Mouse (Mus musculus) heart, embryonic 12.5 days (tissue): Measurements from ENCODE around the gene Slc13a3. TPM values are rescaled to one million over a fixed set of nuclear protein-coding genes. Genes with fewer than 3 reads are reported as not detected.

ENCODE experiments used
- ATAC-seq: fragments of 200-750 bp; cut with Nextera tagmentation; 2 replicates; pipeline ENCODE4 v1.8.0; 2017; ENCODE audit warnings: moderate TSS enrichment, moderate library complexity; ENCODE audit not compliant: insufficient number of reproducible peaks, low FRiP score
- H3K27ac ChIP-seq: fragments of 300-500 bp; sonication (generic); 2 replicates; pipeline ENCODE4 v1.5.1; 2016; ENCODE audit warnings: mild to moderate bottlenecking, moderate library complexity; ENCODE audit not compliant: poor library complexity, severe bottlenecking
- H3K27me3 ChIP-seq: fragments of 300-500 bp; sonication (generic); replicated peaks from 2 replicates; pipeline ENCODE4 v1.6.1; 2016; ENCODE audit warnings: mild to moderate bottlenecking, moderate library complexity
- H3K36me3 ChIP-seq: fragments of 300-500 bp; sonication (generic); 2 replicates; pipeline ENCODE4 v1.6.1; 2016; ENCODE audit warnings: mild to moderate bottlenecking, moderate library complexity
- H3K4me1 ChIP-seq: fragments of 300-500 bp; sonication (generic); replicated peaks from 2 replicates; pipeline ENCODE4 v1.6.1; 2016; ENCODE audit warnings: mild to moderate bottlenecking
- H3K4me2 ChIP-seq: fragments of 300-500 bp; sonication (generic); 2 replicates; pipeline ENCODE4 v1.6.1; 2016; ENCODE audit warnings: mild to moderate bottlenecking, moderate library complexity
- H3K4me3 ChIP-seq: fragments of 300-500 bp; sonication (generic); 2 replicates; pipeline ENCODE4 v1.5.1; 2016; ENCODE audit warnings: mild to moderate bottlenecking
- H3K9ac ChIP-seq: fragments of 300-500 bp; sonication (generic); 2 replicates; pipeline ENCODE4 v1.6.1; 2016; ENCODE audit warnings: mild to moderate bottlenecking, moderate library complexity
- H3K9me3 ChIP-seq: fragments of 300-500 bp; sonication (generic); replicated peaks from 2 replicates; pipeline ENCODE4 v1.6.1; 2016; ENCODE audit warnings: mild to moderate bottlenecking, moderate library complexity
- WGBS: fragments of 180-500 bp; shearing (Covaris S2); methylation state at CpG from one replicate; pipeline ENCODE4 v1.1.7; 2016; 5-methylcytosine and 5-hydroxymethylcytosine counted together
- polyA plus RNA-seq: library from polyadenylated mRNA; unstranded; fragments of >200 nt; fragmentation: Nextera tagmentation; extraction: Ambion mirVana; gene quantifications from 2 replicates; pipeline ENCODE4 v1.2.1, GENCODE M21; 2016

The Slc13a3 gene
- polyA plus RNA-seq, 1 experiment from 2014 or later = 0.19 TPM

DNA sequence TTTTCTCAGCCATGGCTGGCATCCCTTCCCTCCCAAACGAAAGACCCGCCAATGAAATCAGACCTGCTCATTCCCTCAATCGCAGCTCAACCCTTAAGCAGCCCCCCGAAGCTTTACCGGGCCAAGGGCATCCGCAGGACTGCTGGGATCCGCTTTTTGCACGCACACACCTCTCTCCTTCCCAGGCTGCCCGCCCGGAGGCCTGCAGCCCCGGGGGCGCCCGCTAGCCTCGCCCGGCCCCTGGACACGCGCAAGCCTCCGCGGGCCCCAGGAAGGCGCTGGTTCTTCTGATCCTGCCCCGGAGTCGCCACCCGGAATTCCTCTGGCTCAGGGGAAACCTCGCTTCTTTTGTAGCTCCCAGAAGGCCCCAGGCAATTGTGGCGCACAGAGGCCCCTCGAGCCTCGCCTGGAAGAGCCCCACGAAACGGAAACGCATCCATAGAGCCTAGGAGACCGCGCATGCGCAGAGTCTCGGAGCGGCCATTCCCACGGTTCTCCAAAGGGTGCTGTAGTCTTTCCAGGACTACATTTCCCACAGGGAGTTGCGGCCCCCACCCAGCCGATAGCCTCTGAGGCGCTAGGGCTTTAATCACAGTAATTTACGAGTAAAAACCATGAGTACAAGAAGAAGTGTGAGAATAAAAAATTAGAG, 85.1 kb downstream of the Slc13a3 start, which contains the start of gene Zfp334:
Zfp334 (minus strand) TSS at position 416 of the 652 bp plus-strand sequence.
- Histone ChIP-seq H3K4me3 (peak within 1 kb of the TSS; percentile 94), H3K36me3 (peaks cover 39% of the 10 kb centered on the region), H3K27me3 (0 out of 2 replicates have a peak, but pooled peaks cover 2% of the 10 kb centered on the region), H3K9me3 (0 out of 2 replicates have a peak, but pooled peaks cover under 1% of the 10 kb centered on the region), H3K27ac (peak within 1 kb of the TSS; percentile 86), H3K9ac (peak within 1 kb of the TSS; percentile 91), H3K4me1 (peaks cover 25% of the 10 kb centered on the region), H3K4me2 (peak within 1 kb of the TSS; percentile 84)
- WGBS = under 1% methylated on average over 40 of the region's 40 CpGs
- ATAC-seq = peak; percentile 83

GRCm38 (mm10) chr2:165387370-165387769, 85.7 kb downstream of the Slc13a3 start:
- H3K9ac ChIP-seq = peak overlapping the region; percentile 91
- H3K36me3 ChIP-seq = peaks cover 45% of the 10 kb centered on the region
- H3K27ac ChIP-seq = peak overlapping the region; percentile 86
- ATAC-seq = no peak
- H3K4me1 ChIP-seq = peaks cover 25% of the 10 kb centered on the region
- H3K4me3 ChIP-seq = peak overlapping the region; percentile 94
- H3K9me3 ChIP-seq = 0 out of 2 replicates have a peak, but pooled peaks cover 6% of the 10 kb centered on the region
- 14% methylated on average over 4 of the region's 4 CpGs for WGBS
- H3K27me3 ChIP-seq = no peaks in the 10 kb centered on the region
- peak overlapping the region; percentile 84 for H3K4me2 ChIP-seq

GRCm38 (mm10) chr2:165380050-165380449, 93.0 kb downstream of the Slc13a3 start:
- Histone ChIP-seq H3K9me3 (peaks cover 31% of the 10 kb centered on the region), H3K4me3 (no peak overlapping the region), H3K36me3 (peaks cover 88% of the 10 kb centered on the region), H3K27me3 (no peaks in the 10 kb centered on the region), H3K27ac (no peak overlapping the region), H3K4me2 (no peak overlapping the region), H3K4me1 (peaks cover 17% of the 10 kb centered on the region), H3K9ac (no peak overlapping the region)
- WGBS = 93% methylated on average over 25 of the region's 25 CpGs
- ATAC-seq = no peak

- H3K9ac ChIP-seq = no peak overlapping the region
- WGBS = 42% methylated on average over 4 of the region's 4 CpGs
- no peak for ATAC-seq
- H3K9me3 ChIP-seq = peaks cover 18% of the 10 kb centered on the region
- H3K4me1 ChIP-seq = peaks cover 13% of the 10 kb centered on the region
- no peaks in the 10 kb centered on the region for H3K27me3 ChIP-seq
- no peak overlapping the region for H3K27ac ChIP-seq
- no peak overlapping the region for H3K4me2 ChIP-seq
- no peak overlapping the region for H3K4me3 ChIP-seq
- peaks cover 60% of the 10 kb centered on the region for H3K36me3 ChIP-seq
Measured at GRCm38 (mm10) chr2:165376001-165376400, 97.0 kb downstream of the Slc13a3 start.

GRCm38 (mm10) chr2:165375478-165375877, 97.6 kb downstream of the Slc13a3 start:
- H3K9ac ChIP-seq = no peak overlapping the region
- no peak for ATAC-seq
- H3K27me3 ChIP-seq = no peaks in the 10 kb centered on the region
- H3K27ac ChIP-seq = no peak overlapping the region
- WGBS = 74% methylated on average over 5 of the region's 5 CpGs
- no peak overlapping the region for H3K4me2 ChIP-seq
- no peak overlapping the region for H3K4me3 ChIP-seq
- peaks cover 13% of the 10 kb centered on the region for H3K9me3 ChIP-seq
- peaks cover 13% of the 10 kb centered on the region for H3K4me1 ChIP-seq
- peaks cover 55% of the 10 kb centered on the region for H3K36me3 ChIP-seq

DNA sequence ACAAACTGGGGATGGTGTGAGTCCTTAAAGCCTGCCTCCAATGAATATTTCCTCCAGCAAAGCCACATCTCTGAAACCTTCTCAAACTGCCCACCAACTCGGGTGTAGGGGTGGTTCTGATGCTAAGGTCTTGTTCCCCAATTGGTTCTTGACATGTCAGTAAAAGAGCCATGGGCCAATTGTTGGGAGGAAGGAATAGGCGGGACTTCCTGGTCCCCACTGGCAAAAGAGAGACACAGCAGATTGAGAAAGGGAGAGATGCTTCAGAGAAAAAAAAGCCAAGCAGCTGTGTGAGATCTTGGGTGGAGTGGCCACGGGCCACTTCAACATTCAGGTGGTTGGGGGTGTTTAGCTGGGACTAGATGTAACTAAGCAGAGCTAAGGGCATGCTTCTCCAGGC, 102.0 kb downstream of the Slc13a3 start:
- 18% methylated on average over 3 of the region's 3 CpGs for WGBS
- Histone ChIP-seq H3K4me1 (peaks cover 28% of the 10 kb centered on the region), H3K36me3 (peaks cover 21% of the 10 kb centered on the region), H3K27ac (no peak overlapping the region), H3K4me2 (no peak overlapping the region), H3K9ac (no peak overlapping the region), H3K4me3 (no peak overlapping the region), H3K9me3 (peaks cover 7% of the 10 kb centered on the region; the same call in 1 of the 2 replicates), H3K27me3 (peaks cover 28% of the 10 kb centered on the region)
- ATAC-seq = no peak

DNA sequence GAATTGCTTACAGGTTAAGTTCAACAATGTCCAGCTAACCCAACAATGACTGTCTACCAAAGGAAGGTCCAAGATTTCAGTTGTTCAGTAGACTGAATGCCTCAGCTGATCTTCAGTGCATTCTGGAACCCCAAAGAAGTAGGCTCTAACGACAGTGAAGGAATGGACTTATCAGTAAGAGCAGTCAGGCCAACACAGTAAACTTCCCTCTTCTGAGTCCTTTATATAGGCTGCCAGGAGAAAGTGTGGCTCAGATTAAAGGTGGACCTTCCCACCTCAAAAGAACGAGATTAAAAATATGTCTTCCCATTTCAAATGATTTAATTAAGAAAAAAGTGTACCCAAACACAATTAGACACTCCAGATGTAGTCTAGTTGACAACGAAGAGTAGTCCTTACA, 102.7 kb downstream of the Slc13a3 start:
- no peak overlapping the region for H3K4me2 ChIP-seq
- H3K27me3 ChIP-seq = peaks cover 33% of the 10 kb centered on the region
- H3K9ac ChIP-seq = no peak overlapping the region
- H3K27ac ChIP-seq = no peak overlapping the region
- 64% methylated on average over 3 of the region's 3 CpGs for WGBS
- ATAC-seq = no peak
- peaks cover 15% of the 10 kb centered on the region for H3K36me3 ChIP-seq
- H3K4me1 ChIP-seq = peaks cover 21% of the 10 kb centered on the region
- H3K4me3 ChIP-seq = no peak overlapping the region
- peaks cover 7% of the 10 kb centered on the region; the same call in 1 of the 2 replicates for H3K9me3 ChIP-seq

GRCm38 (mm10) chr2:165368496-165368895, 104.5 kb downstream of the Slc13a3 start, which contains the start of gene Zfp663:
Gene Zfp663, minus strand, starts transcription at chr2:165368729.
- peaks cover 24% of the 10 kb centered on the region for H3K4me1 ChIP-seq
- H3K27me3 ChIP-seq = peaks cover 40% of the 10 kb centered on the region
- no peak within 1 kb of the TSS for H3K9ac ChIP-seq
- WGBS = 2% methylated on average over 27 of the region's 27 CpGs
- H3K36me3 ChIP-seq = no peaks in the 10 kb centered on the region
- no peaks in the 10 kb centered on the region for H3K9me3 ChIP-seq
- peak within 1 kb of the TSS; percentile 9 for H3K4me3 ChIP-seq
- peak within 1 kb of the TSS; percentile 52 for H3K4me2 ChIP-seq
- no peak for ATAC-seq
- H3K27ac ChIP-seq = no peak within 1 kb of the TSS

DNA sequence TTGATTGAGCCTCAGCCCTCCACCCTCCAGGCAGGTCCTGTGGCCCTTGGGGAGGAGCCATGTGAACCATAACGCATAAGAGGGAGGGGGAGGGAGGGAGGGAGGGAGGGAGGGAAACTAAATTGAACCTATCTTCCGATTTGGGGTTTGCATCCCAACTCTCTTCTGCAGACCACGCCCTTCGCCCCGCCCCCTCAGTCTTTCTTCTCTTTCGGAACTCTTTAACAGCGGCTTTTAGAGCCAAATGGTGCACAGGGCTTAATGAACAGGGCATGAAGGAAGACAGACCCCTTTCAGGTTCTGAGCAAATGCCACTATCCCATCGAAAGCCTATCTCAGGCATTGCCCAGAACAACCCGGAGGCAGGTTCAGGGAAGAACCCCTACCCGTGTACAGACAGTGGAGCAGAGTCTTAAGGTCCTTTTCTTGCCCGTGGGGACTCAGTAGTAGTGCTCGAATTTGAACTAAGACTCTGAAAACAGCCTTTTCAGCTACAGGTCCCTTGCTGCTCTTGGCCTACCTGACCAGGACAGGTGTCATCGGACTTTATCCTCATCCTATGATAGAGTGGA, 105.1 kb downstream of the Slc13a3 start:
- Histone ChIP-seq H3K36me3 (no peaks in the 10 kb centered on the region), H3K4me1 (peaks cover 24% of the 10 kb centered on the region), H3K9me3 (no peaks in the 10 kb centered on the region), H3K27me3 (peaks cover 45% of the 10 kb centered on the region), H3K4me3 (peak overlapping the region; percentile 9), H3K4me2 (peak overlapping the region; percentile 52), H3K27ac (no peak overlapping the region), H3K9ac (no peak overlapping the region)
- no peak for ATAC-seq
- 6% methylated on average over 12 of the region's 13 CpGs for whole genome bisulfite sequencing

GRCm38 (mm10) chr2:165367047-165367520, 105.9 kb downstream of the Slc13a3 start:
- no peak overlapping the region for H3K27ac ChIP-seq
- H3K9ac ChIP-seq = no peak overlapping the region
- H3K27me3 ChIP-seq = peaks cover 53% of the 10 kb centered on the region
- H3K4me1 ChIP-seq = peaks cover 24% of the 10 kb centered on the region
- no peaks in the 10 kb centered on the region for H3K36me3 ChIP-seq
- 4% methylated on average over 5 of the region's 8 CpGs for WGBS
- peak; percentile 59; the same call in 1 of the 2 replicates for ATAC-seq
- peak overlapping the region; percentile 27 for H3K4me2 ChIP-seq
- no peaks in the 10 kb centered on the region for H3K9me3 ChIP-seq
- no peak overlapping the region for H3K4me3 ChIP-seq

DNA sequence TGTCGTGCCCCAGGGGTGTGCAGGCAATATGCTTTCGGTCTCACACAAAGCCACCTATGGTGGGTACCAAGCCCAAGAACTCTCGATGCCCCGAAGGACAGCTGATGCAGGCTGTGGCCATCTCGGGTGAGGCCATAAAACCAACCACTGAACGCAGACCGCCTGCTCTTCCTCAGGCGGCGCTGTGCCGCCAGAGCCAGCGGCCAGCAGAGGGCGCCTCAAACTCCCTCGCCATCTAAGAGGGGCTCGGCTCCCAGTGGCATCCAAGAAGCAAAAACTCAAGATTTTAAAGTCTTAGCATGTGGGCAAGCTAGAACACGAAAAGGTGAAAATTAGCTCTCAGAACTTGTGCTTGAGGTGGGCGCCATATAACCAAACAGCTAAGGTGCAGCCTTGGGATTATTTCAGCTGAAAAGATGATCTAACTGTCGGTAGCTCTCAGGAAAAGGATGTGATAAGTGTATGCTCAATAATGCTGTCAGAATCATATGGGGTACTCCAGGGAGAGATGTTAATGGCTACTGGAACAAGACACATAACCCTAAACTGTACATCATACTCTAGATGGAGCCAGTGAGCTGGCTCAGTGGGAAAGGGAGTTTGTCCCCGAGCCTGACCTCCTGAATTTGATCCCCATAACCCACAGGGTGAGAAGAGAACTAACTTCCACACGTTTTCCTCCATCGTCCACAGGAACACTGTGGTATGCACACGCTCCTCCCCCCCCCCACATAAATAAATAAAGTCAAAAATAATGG, 108.5 kb downstream of the Slc13a3 start:
- WGBS = 11% methylated on average over 21 of the region's 21 CpGs
- Histone ChIP-seq H3K27ac (no peak overlapping the region), H3K27me3 (peaks cover 60% of the 10 kb centered on the region), H3K9me3 (no peaks in the 10 kb centered on the region), H3K9ac (no peak overlapping the region), H3K4me1 (peaks cover 24% of the 10 kb centered on the region), H3K4me3 (0 out of 2 replicates have a peak overlapping the region, but pooled peaks have one; percentile 4), H3K36me3 (no peaks in the 10 kb centered on the region), H3K4me2 (peak overlapping the region; percentile 50)
- ATAC-seq = 0 out of 2 replicates have a peak, but pooled peaks have one; percentile 16
